Mouse (Mus musculus) bone marrow macrophage, adult 2 months (primary cell): ENCODE data around the gene Sprr1a.

ENCODE experiments used
- CTCF ChIP-seq: IDR thresholded peaks from 2 replicates; pipeline ENCODE4 v1.5.1; 2012; ENCODE audit warnings: low read depth, mild to moderate bottlenecking, low read length, moderate library complexity
- POLR2A ChIP-seq: IDR thresholded peaks from 2 replicates; pipeline ENCODE4 v1.6.1; 2012; ENCODE audit warnings: mild to moderate bottlenecking, low read depth, low read length, borderline replicate concordance

GRCm38 (mm10) chr3:92503528-92503927, 17.8 kb upstream of the Sprr1a start:
- no peak for TF ChIP-seq CTCF
- TF ChIP-seq POLR2A = no peak
